Mouse (Mus musculus): ENCODE data around the gene Ccdc85b. TPM values are rescaled to one million over a fixed set of nuclear protein-coding genes. Genes with fewer than 3 reads are reported as not detected.

Ccdc85b gene
- polyA plus RNA-seq, 1 experiment from 2014 or later: 1.6 TPM

GRCm38 (mm10) chr19:5424092-5424781 is 33.5 kb downstream of the Ccdc85b start:
- Histone ChIP-seq H3K4me2 (ENCODE audit: low read depth, low read length) (peak overlapping the region; percentile 97), H3K27ac (ENCODE audit: low read depth) (peak overlapping the region; percentile 92), H3K4me3 (ENCODE audit: low read depth, low read length) (peak overlapping the region; percentile 93), H3K9me3 (ENCODE audit: low read length) (no peaks in the 10 kb centered on the region), H3K9ac (replicated peaks) (peak overlapping the region; percentile 94), H3K27me3 (ENCODE audit: insufficient read depth, low read length) (no peaks in the 10 kb centered on the region), H3K4me1 (ENCODE audit: insufficient read depth) (peaks cover 22% of the 10 kb centered on the region), H3K36me3 (replicated peaks; ENCODE audit: insufficient read depth, low read length) (peaks cover 31% of the 10 kb centered on the region)
- ATAC-seq: peak; percentile 70
- DNase-seq: peak; percentile 81
- 2% methylated on average over 31 of the region's 48 CpGs for WGBS (ENCODE audit: insufficient replicate concordance)
- TF ChIP-seq EP300 (IDR thresholded peaks at IDR 0.05; ENCODE audit: low read depth) (no peak), CTCF (IDR thresholded peaks at IDR 0.05; ENCODE audit: low read depth) (no peak)

GRCm38 (mm10) chr19:5423561-5423960 is 34.1 kb downstream of the Ccdc85b start:
- H3K4me2 ChIP-seq (ENCODE audit: low read depth, low read length): peak overlapping the region; percentile 97
- TF ChIP-seq EP300 (IDR thresholded peaks at IDR 0.05; ENCODE audit: low read depth): no peak
- peak overlapping the region; percentile 94 for H3K9ac ChIP-seq (replicated peaks)
- peaks cover 31% of the 10 kb centered on the region for H3K36me3 ChIP-seq (replicated peaks; ENCODE audit: insufficient read depth, low read length)
- no peaks in the 10 kb centered on the region for H3K9me3 ChIP-seq (ENCODE audit: low read length)
- DNase-seq (no peak), ATAC-seq (no peak)
- no peaks in the 10 kb centered on the region for H3K27me3 ChIP-seq (ENCODE audit: insufficient read depth, low read length)
- peak overlapping the region; percentile 93 for H3K4me3 ChIP-seq (ENCODE audit: low read depth, low read length)
- peak overlapping the region; percentile 92 for H3K27ac ChIP-seq (ENCODE audit: low read depth)
- H3K4me1 ChIP-seq (ENCODE audit: insufficient read depth): peaks cover 22% of the 10 kb centered on the region
- WGBS (ENCODE audit: insufficient replicate concordance): 56% methylated on average over 12 of the region's 12 CpGs

DNA sequence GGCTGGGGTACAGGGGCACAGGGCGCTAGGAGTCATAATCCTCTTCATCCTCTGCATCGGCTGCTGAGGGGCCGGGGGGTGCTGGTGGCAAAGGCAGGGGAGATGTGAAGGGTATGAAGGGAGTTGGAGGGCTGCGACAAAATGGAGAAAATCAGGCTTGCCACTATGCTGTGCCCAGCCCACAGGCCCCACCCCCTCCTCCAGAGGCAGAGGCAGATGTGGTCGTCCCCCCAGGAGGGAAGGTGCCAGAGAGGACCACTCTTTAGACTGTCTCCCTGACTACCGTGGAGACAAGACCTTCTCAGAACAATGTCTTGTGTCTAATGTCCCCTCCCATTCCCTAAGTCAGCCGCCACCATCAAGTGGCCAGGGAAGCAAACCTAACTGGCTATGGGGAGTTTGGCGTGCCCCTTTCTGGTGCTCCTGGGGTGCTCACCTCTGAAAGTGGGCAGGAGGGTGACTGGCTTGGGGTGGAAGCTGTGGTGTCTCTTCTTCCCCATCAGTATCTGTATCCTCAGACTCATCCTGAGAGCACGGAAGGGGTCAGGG is 34.7 kb downstream of the Ccdc85b start:
- Histone ChIP-seq H3K36me3 (replicated peaks; ENCODE audit: insufficient read depth, low read length) (peaks cover 31% of the 10 kb centered on the region), H3K4me3 (ENCODE audit: low read depth, low read length) (no peak overlapping the region), H3K4me1 (ENCODE audit: insufficient read depth) (peaks cover 22% of the 10 kb centered on the region), H3K9ac (replicated peaks) (peak overlapping the region; percentile 94; the same call in 1 of the 2 replicates), H3K27ac (ENCODE audit: low read depth) (no peak overlapping the region), H3K4me2 (ENCODE audit: low read depth, low read length) (no peak overlapping the region; the same call in 1 of the 2 replicates), H3K27me3 (ENCODE audit: insufficient read depth, low read length) (no peaks in the 10 kb centered on the region), H3K9me3 (ENCODE audit: low read length) (no peaks in the 10 kb centered on the region)
- no peak for ATAC-seq
- no peak for TF ChIP-seq CTCF (IDR thresholded peaks at IDR 0.05; ENCODE audit: low read depth)
- no peak for TF ChIP-seq EP300 (IDR thresholded peaks at IDR 0.05; ENCODE audit: low read depth)
- 84% methylated on average over 9 of the region's 9 CpGs for WGBS (ENCODE audit: insufficient replicate concordance)
- no peak for DNase-seq

DNA sequence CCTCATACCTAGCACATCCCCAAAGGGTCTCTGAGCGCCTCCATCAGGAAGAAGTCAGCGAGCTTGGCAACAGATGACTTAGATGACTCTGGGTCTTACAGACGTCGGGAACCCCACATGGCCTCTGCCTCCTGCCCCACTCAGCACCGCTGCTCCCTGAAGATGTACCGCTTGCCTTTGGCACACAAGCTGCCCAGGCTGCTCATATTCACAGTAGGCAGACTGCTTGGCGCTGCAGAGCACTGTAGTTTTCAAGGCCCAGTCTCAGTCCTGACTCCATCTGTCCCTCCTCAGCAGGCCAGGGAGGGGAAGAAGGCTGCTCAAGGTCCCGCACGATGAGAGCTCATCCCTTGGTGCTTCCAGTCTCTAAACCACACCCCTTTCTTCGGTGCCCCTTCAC is 35.4 kb downstream of the Ccdc85b start:
- no peak overlapping the region for H3K9ac ChIP-seq (replicated peaks)
- peaks cover 22% of the 10 kb centered on the region for H3K4me1 ChIP-seq (ENCODE audit: insufficient read depth)
- H3K36me3 ChIP-seq (replicated peaks; ENCODE audit: insufficient read depth, low read length): peaks cover 38% of the 10 kb centered on the region
- H3K27me3 ChIP-seq (ENCODE audit: insufficient read depth, low read length): no peaks in the 10 kb centered on the region
- TF ChIP-seq CTCF (IDR thresholded peaks at IDR 0.05; ENCODE audit: low read depth) (no peak), EP300 (IDR thresholded peaks at IDR 0.05; ENCODE audit: low read depth) (no peak)
- no peak for DNase-seq
- no peak overlapping the region for H3K4me3 ChIP-seq (ENCODE audit: low read depth, low read length)
- no peak for ATAC-seq
- H3K9me3 ChIP-seq (ENCODE audit: low read length): no peaks in the 10 kb centered on the region
- WGBS (ENCODE audit: insufficient replicate concordance): 88% methylated on average over 10 of the region's 10 CpGs
- no peak overlapping the region for H3K4me2 ChIP-seq (ENCODE audit: low read depth, low read length)
- no peak overlapping the region for H3K27ac ChIP-seq (ENCODE audit: low read depth)

GRCm38 (mm10) chr19:5421784-5422183 is 35.9 kb downstream of the Ccdc85b start:
- peaks cover 19% of the 10 kb centered on the region for H3K4me1 ChIP-seq (ENCODE audit: insufficient read depth)
- no peak overlapping the region for H3K9ac ChIP-seq (replicated peaks)
- no peak overlapping the region for H3K4me2 ChIP-seq (ENCODE audit: low read depth, low read length)
- WGBS (ENCODE audit: insufficient replicate concordance): 83% methylated on average over 5 of the region's 5 CpGs
- no peaks in the 10 kb centered on the region for H3K9me3 ChIP-seq (ENCODE audit: low read length)
- ATAC-seq (no peak), DNase-seq (no peak)
- H3K27me3 ChIP-seq (ENCODE audit: insufficient read depth, low read length): no peaks in the 10 kb centered on the region
- peaks cover 37% of the 10 kb centered on the region for H3K36me3 ChIP-seq (replicated peaks; ENCODE audit: insufficient read depth, low read length)
- no peak for TF ChIP-seq CTCF (IDR thresholded peaks at IDR 0.05; ENCODE audit: low read depth)
- no peak for TF ChIP-seq EP300 (IDR thresholded peaks at IDR 0.05; ENCODE audit: low read depth)
- H3K27ac ChIP-seq (ENCODE audit: low read depth): no peak overlapping the region
- no peak overlapping the region for H3K4me3 ChIP-seq (ENCODE audit: low read depth, low read length)

DNA sequence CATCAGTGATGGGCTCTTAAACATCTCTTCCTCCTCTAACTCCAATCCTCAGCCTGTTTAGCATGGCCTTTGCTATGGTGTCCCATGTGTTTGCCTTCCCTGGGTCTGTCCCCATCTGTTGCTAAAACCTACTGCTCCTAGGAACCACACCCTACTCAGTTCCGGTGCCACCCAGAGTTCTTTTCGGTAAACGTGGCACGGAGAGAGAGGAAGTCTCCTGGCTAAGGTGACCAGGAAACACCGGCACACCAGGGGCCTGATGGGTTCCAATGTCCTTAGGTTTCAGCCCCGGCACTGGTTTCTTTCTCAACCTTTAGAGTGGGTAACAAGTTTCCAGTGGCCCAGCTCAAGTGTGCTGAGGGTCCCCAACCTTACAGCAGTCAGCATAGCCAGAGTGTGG is 37.1 kb downstream of the Ccdc85b start:
- Histone ChIP-seq H3K4me2 (ENCODE audit: low read depth, low read length) (no peak overlapping the region), H3K36me3 (replicated peaks; ENCODE audit: insufficient read depth, low read length) (peaks cover 31% of the 10 kb centered on the region), H3K9ac (replicated peaks) (no peak overlapping the region), H3K9me3 (ENCODE audit: low read length) (no peaks in the 10 kb centered on the region), H3K27ac (ENCODE audit: low read depth) (no peak overlapping the region), H3K27me3 (ENCODE audit: insufficient read depth, low read length) (no peaks in the 10 kb centered on the region), H3K4me1 (ENCODE audit: insufficient read depth) (peaks cover 11% of the 10 kb centered on the region), H3K4me3 (ENCODE audit: low read depth, low read length) (no peak overlapping the region)
- DNase-seq (no peak), ATAC-seq (no peak)
- 78% methylated on average over 6 of the region's 6 CpGs for WGBS (ENCODE audit: insufficient replicate concordance)
- TF ChIP-seq CTCF (IDR thresholded peaks at IDR 0.05; ENCODE audit: low read depth) (no peak), EP300 (IDR thresholded peaks at IDR 0.05; ENCODE audit: low read depth) (no peak)
